Mouse (Mus musculus) liver, postnatal 0 days (tissue): ENCODE measurements around the gene Srrm1. TPM values are rescaled to one million over a fixed set of nuclear protein-coding genes. Genes with fewer than 3 reads are reported as not detected.

Experiments used
- ATAC-seq: fragments of 200-750 bp; cut with Nextera tagmentation; 2 replicates; pipeline ENCODE4 v1.8.0; 2017; ENCODE audit warnings: mild to moderate bottlenecking, moderate library complexity
- DNase-seq: peaks from one replicate; pipeline ENCODE4 v3.0.0-alpha.2; 2016
- H3K27ac ChIP-seq: fragments of 300-500 bp; sonication (generic); 2 replicates; pipeline ENCODE4 v1.5.1; 2014; ENCODE audit warnings: antibody characterized with exemption, moderate library complexity, mild to moderate bottlenecking, low read depth
- H3K27me3 ChIP-seq: fragments of 300-500 bp; sonication (generic); 2 replicates; pipeline ENCODE4 v1.6.1; 2014; ENCODE audit warnings: low read length, control low read depth, mixed read lengths; ENCODE audit not compliant: insufficient read depth
- H3K36me3 ChIP-seq: fragments of 300-500 bp; sonication (generic); replicated peaks from 2 replicates; pipeline ENCODE4 v1.6.1; 2014; ENCODE audit warnings: mild to moderate bottlenecking, control low read depth, low read length, moderate library complexity, mixed read lengths; ENCODE audit not compliant: insufficient read depth
- H3K4me1 ChIP-seq: fragments of 300-500 bp; sonication (generic); 2 replicates; pipeline ENCODE4 v1.6.1; 2014; ENCODE audit warnings: antibody characterized with exemption, mild to moderate bottlenecking, control low read depth; ENCODE audit not compliant: insufficient read depth
- H3K4me2 ChIP-seq: fragments of 300-500 bp; sonication (generic); 2 replicates; pipeline ENCODE4 v1.6.1; 2014; ENCODE audit warnings: low read depth, mild to moderate bottlenecking, low read length, moderate library complexity, mixed read lengths
- H3K4me3 ChIP-seq: fragments of 300-500 bp; sonication (generic); 2 replicates; pipeline ENCODE4 v1.5.1; 2014; ENCODE audit warnings: low read depth, low read length
- H3K9ac ChIP-seq: fragments of 300-500 bp; sonication (generic); replicated peaks from 2 replicates; pipeline ENCODE4 v1.6.1; 2014; ENCODE audit warnings: mild to moderate bottlenecking, moderate library complexity
- H3K9me3 ChIP-seq: fragments of 300-500 bp; sonication (generic); 2 replicates; pipeline ENCODE4 v1.6.1; 2016; ENCODE audit warnings: mild to moderate bottlenecking, control low read depth, low read length, mixed read lengths
- CTCF ChIP-seq: sonication (generic); IDR thresholded peaks from 2 replicates; pipeline ENCODE4 v1.5.1; 2016; ENCODE audit warnings: antibody characterized with exemption, low read depth
- EP300 ChIP-seq: IDR thresholded peaks from 2 replicates; pipeline ENCODE4 v1.6.1; 2016; ENCODE audit warnings: antibody characterized with exemption, low read depth, mild to moderate bottlenecking
- WGBS: fragments of 180-500 bp; shearing (Covaris S2); extraction: QIAGEN DNeasy Blood & Tissue Kit; methylation state at CpG from one replicate; pipeline ENCODE4 v1.1.7; 2014; ENCODE audit not compliant: insufficient replicate concordance; 5-methylcytosine and 5-hydroxymethylcytosine counted together
- polyA plus RNA-seq: library from polyadenylated mRNA; unstranded; fragments of >200 nt; fragmentation: Nextera tagmentation; extraction: Ambion mirVana; gene quantifications from 2 replicates; pipeline ENCODE4 v1.2.1, GENCODE M21; 2015

Srrm1 gene
- polyA plus RNA-seq, 1 experiment from 2014 or later, result 90.6 TPM

DNA sequence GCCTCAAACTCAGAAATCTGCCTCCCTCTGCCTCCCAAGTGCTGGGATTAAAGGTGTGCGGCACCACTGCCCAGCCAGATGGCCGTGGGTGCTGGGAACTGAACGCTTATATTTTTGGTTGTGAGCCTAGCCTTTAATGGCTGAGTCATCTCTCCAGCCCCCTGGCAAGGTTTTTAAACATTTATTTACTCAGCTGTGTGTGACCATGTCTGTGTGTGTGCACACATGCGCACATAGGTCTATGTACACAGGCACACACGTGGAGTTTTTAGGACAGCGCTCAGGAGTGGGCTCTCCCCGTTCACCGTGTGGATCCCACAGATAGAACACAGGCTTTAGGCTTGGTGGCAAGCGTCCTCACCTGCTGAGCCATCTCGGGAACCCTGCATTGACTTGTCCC, 50.9 kb downstream of the Srrm1 start:
- no peak overlapping the region for H3K4me3 ChIP-seq
- peak; percentile 31 for DNase-seq
- H3K9ac ChIP-seq, result no peak overlapping the region
- H3K4me2 ChIP-seq, result no peak overlapping the region
- H3K27ac ChIP-seq, result no peak overlapping the region
- 75% methylated on average over 10 of the region's 10 CpGs for WGBS
- peak; percentile 70 for ATAC-seq
- H3K27me3 ChIP-seq, result no peaks in the 10 kb centered on the region
- TF ChIP-seq CTCF (no peak), EP300 (no peak)
- no peaks in the 10 kb centered on the region for H3K9me3 ChIP-seq
- no peaks in the 10 kb centered on the region for H3K36me3 ChIP-seq
- peaks cover 23% of the 10 kb centered on the region for H3K4me1 ChIP-seq

DNA sequence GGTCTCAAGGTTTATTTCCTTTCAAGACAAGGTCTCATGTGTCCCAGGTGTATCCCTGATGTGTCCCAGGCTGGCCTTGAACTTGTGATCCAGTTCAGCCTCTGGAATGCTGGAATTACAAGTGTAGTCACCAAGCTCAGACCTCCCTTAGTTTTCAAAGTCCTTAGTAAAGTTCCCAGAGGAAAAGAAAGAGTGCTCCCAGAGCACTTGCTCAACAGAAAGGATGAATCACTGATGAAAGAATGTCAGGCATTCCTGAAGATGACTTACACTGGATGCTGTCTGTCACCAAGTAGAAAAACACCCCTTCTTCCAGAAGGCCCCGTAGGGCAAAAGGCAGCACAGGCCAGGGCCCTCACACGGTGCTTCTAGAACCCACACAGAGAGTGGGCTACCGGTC, 52.0 kb downstream of the Srrm1 start:
- H3K9ac ChIP-seq, result no peak overlapping the region
- no peaks in the 10 kb centered on the region for H3K9me3 ChIP-seq
- H3K27me3 ChIP-seq, result no peaks in the 10 kb centered on the region
- peaks cover 16% of the 10 kb centered on the region for H3K4me1 ChIP-seq
- no peaks in the 10 kb centered on the region for H3K36me3 ChIP-seq
- no peak for ATAC-seq
- H3K27ac ChIP-seq, result no peak overlapping the region
- no peak overlapping the region for H3K4me3 ChIP-seq
- TF ChIP-seq CTCF (no peak), EP300 (no peak)
- no peak overlapping the region for H3K4me2 ChIP-seq
- WGBS, result 79% methylated on average over 3 of the region's 3 CpGs
- no peak for DNase-seq

DNA sequence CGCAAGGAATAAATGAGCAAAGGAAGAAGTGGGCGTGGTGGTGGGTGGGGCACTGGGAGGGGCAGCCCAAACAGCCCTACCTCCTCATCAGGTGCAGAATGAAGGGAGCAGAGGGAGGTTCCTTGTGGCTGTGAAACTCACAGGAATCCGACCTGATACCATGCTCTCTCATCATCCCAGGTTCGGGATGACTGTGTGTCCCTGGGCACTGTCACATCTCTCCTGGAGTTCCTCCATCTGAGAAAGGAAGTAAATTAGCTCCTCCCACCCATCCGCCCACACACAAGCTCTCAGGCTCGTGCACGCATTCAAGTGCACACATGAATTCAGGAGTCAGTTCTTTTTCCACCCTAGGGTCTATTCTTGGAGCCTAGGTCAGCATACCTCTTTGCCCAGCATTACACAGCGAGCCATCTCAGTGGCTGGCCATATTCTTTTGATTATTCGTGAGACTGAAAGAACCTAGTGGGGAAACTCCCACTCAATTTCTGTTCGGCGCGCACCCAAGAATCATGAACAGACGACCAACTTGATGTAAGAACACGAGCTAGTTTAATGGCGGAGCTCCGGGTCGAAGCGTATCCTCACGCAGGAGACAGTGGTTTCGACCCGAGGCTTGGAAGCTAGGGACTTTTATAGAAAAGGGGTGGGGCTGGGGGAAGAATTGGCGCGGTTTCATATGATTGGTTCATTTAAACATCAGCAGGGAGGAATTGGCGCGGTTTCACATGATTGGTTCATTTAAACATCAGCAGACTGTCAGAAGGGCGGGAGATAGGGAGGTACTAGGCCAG, 52.7 kb downstream of the Srrm1 start:
- Histone ChIP-seq H3K27ac (no peak overlapping the region), H3K4me2 (no peak overlapping the region), H3K4me1 (peaks cover 16% of the 10 kb centered on the region), H3K9me3 (no peaks in the 10 kb centered on the region), H3K36me3 (no peaks in the 10 kb centered on the region), H3K27me3 (no peaks in the 10 kb centered on the region), H3K4me3 (no peak overlapping the region), H3K9ac (no peak overlapping the region)
- no peak for ATAC-seq
- no peak for TF ChIP-seq EP300
- TF ChIP-seq CTCF, result no peak
- WGBS, result 84% methylated on average over 26 of the region's 26 CpGs
- DNase-seq, result no peak

DNA sequence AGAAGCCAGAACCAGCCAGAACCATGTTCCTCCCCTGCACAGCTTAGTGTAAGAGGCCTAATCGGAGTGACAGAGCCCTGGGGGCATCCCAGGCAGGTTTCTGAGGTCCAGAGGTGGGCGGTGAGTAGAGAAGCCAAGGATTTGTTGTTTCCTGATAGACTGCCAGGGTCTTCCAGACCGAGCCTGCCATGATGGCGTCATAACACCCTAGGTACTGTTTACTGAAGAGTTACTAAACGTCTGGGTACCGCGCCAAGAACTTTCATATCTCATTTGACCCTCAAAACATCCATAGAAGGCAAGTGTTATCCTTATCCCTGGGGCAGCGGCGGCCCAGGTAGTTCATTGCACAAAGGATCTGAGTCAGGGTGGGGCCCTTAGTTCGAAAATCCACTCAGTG, 54.4 kb downstream of the Srrm1 start:
- WGBS, result 72% methylated on average over 10 of the region's 10 CpGs
- DNase-seq, result no peak
- peak; percentile 66 for ATAC-seq
- H3K9ac ChIP-seq, result no peak overlapping the region
- no peaks in the 10 kb centered on the region for H3K27me3 ChIP-seq
- TF ChIP-seq EP300, result 0 out of 2 replicates have a peak, but pooled peaks have one; percentile 46
- no peak for TF ChIP-seq CTCF
- peaks cover 19% of the 10 kb centered on the region for H3K4me1 ChIP-seq
- H3K27ac ChIP-seq, result peak overlapping the region; percentile 22; the same call in 1 of the 2 replicates
- H3K36me3 ChIP-seq, result no peaks in the 10 kb centered on the region
- H3K4me3 ChIP-seq, result no peak overlapping the region
- no peak overlapping the region for H3K4me2 ChIP-seq
- no peaks in the 10 kb centered on the region for H3K9me3 ChIP-seq

DNA sequence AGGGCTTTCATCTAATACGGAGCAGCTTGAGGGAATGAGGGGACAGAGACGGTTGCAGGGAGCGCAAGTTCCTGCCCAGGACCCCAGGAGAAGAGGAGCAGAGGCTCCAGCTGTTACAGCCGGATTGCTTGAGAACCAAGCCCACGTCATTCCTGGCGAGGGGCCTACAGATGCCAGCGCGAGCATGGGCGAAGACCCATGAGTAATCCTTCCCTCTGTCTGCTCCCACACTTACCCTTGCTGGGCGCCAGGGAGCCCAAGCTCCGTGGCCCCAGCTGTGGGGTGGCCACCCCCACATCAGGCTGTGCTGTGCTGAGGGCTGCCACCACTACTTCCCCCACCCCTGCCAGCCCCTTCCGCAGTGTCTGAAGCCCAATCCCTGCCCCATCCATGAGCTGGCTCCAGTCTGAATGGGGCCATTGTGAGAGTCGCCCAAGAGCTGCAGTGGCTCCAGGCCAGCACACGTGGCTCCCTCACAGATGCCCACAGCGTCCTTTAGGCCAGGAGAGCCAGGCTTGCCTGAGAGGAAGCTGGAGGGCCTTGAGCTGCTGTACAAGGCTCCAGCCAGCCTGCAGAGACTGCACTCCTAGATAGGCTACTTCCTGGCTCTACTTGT, 55.1 kb downstream of the Srrm1 start:
- no peak overlapping the region for H3K4me3 ChIP-seq
- H3K4me1 ChIP-seq, result peaks cover 19% of the 10 kb centered on the region
- DNase-seq (no peak), ATAC-seq (peak; percentile 14; the same call in 1 of the 2 replicates)
- H3K36me3 ChIP-seq, result no peaks in the 10 kb centered on the region
- no peak for TF ChIP-seq EP300
- no peak for TF ChIP-seq CTCF
- 77% methylated on average over 14 of the region's 15 CpGs for WGBS
- H3K4me2 ChIP-seq, result no peak overlapping the region
- no peak overlapping the region for H3K27ac ChIP-seq
- no peaks in the 10 kb centered on the region for H3K9me3 ChIP-seq
- H3K9ac ChIP-seq, result no peak overlapping the region
- no peaks in the 10 kb centered on the region for H3K27me3 ChIP-seq

DNA sequence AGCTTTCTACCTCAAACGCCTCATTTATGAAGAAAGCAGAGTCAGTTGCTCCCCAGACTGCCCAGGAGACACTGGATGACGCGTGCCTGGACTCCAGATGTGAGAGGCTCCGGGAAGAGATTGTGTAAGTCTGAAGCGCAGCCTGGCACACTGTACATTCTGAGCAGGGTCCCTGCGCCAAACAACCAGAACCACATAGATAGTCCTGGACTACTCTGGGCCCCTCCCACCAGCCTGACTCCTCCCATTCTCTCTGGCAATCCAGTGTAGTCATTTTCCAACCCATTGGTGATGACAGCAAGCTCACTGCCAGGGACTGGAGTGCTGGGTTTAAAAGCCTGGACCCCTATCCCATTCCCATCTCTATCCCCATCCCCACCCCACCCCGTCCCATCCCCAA, 56.0 kb downstream of the Srrm1 start:
- WGBS, result 79% methylated on average over 7 of the region's 7 CpGs
- H3K9me3 ChIP-seq, result no peaks in the 10 kb centered on the region
- DNase-seq (no peak), ATAC-seq (0 out of 2 replicates have a peak, but pooled peaks have one; percentile 13)
- no peak overlapping the region for H3K27ac ChIP-seq
- no peak overlapping the region for H3K4me2 ChIP-seq
- no peak for TF ChIP-seq CTCF
- TF ChIP-seq EP300, result no peak
- H3K36me3 ChIP-seq, result no peaks in the 10 kb centered on the region
- H3K4me3 ChIP-seq, result no peak overlapping the region
- H3K4me1 ChIP-seq, result peaks cover 26% of the 10 kb centered on the region
- H3K9ac ChIP-seq, result no peak overlapping the region
- H3K27me3 ChIP-seq, result no peaks in the 10 kb centered on the region
